Mouse (Mus musculus) ovary, postnatal 36 days (tissue): ENCODE measurements around the gene Tbc1d8.

Experiments used
- DNase-seq: peaks from one replicate; pipeline ENCODE4 v3.0.0; 2022; ENCODE audit warnings: low spot score, mixed read lengths

The Tbc1d8 gene

DNA sequence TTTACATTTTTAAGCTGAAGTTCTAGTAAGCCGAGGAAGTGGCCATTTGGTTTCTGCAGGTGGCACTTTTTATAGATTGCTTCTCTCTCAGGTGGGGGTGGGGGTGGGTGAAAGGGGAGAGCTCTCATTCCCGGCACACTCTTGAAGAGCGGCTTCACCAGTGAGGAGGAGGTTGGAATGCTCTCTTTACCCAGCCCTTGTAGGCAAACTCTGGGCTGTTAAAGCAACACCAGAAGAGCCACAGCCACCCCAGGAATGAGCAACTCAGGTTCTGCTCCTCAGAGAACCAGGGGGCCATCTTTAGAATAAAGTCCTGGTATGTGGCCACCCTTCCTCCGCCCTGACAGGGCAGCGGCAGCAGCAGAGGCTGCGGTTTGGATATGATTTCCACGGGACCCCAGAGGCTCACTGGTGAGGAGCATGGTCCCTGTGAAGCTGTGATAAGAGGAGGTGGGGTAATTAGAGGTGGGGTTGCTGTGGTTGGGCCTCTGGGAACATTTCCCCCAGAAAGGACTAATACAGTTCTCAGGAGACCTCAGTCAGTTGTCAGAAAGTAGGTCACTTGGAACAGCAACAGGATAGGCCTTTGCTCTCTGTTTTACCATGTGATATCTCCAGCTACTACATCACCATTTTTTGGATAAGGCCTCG lies 85.2 kb downstream of the Tbc1d8 start:
- no peak for DNase-seq

DNA sequence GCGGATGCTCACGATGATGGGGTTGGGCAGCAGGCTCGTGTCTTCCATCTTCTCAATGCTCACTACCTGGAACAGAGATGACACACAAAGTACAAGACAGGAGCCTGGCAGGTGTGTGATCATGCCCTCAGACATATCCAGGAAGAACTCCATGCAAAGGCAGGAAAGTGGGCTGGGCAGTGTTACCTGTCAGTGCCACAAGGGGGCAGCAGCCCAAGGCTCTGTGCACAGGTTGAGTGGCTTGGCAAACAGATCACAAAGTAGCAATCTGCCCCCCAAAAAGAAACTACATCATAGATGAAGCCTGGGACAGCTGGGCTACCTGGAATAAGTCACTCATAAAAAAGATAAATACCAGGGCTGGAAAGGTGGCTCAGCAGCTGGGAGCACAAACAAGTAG lies 86.4 kb downstream of the Tbc1d8 start:
- DNase-seq = peak; percentile 78

DNA sequence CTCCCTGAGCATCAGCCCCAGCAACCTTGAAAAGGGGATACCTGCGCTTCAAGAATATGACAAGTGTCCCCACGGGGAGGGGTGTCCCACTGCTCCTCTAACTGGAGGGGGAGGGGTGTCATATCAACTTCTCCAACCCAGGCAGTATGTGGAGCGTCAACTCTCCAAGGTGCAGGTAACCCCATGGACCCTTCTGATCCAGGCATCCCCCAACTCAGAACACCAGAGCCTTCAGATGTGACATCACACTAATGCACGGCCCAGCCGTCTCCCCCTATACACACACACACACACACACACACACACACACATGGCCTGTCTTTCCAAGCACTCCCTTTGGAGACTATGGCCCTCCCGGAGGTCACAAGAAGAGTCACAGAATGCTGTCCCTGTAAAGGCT lies 86.9 kb downstream of the Tbc1d8 start:
- DNase-seq = no peak

DNA sequence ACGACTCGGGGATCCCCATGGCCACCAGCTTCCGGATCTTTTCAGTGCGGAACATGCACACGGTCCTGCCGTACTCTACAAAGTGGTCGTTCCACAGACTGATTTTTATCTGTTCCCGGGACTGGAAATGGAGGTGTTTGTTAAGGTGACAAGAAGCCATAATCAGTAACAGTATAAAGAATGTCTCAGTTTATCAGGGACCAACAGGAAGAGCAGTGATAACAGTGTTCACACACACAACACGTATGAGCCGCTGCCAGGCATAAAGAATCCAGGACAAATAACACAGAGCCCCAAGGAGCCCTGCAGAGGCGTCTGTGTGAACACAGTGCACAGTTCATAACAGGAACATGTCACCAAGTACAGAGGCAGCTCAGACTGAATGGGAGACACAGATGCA lies 89.2 kb downstream of the Tbc1d8 start:
- no peak for DNase-seq

DNA sequence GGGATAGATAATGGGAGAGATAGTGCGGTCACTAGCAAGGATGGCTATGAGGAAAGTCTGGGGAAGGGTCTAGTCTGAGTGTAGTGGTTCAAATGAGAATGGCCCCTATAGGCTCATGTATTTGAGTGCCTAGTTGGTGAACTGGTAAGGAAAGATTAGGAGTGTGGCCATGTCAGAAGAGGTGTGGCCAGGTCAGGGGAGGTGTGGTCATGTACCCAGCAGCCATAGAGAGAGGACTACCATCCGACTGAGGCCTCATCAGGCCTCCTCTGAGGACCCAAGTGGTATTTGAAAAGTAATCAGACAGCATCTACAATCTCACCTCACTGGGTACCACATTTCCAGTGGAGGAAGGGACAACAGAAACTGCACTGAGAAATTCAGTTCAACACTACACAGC lies 90.4 kb downstream of the Tbc1d8 start:
- DNase-seq = no peak

DNA sequence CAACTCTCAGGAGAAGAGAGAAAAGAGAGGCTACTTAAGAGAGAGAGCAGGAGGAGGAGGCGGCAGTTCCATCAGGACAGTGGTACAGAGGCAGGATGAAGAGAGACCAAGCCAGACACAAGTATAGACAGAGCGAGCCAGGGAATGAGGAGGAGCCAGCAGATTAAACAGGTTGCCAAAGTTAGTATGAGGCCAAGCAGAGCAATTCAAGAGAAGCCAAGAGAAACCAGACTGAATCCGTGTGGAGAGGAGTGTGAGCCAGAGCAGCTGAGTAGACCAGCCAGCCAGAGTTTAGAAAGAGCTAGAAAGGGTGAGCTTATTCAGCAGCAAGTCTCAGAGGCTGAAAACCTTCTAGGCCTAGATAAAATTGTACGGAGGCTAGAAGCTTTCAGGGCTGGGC lies 91.1 kb downstream of the Tbc1d8 start:
- DNase-seq = no peak

DNA sequence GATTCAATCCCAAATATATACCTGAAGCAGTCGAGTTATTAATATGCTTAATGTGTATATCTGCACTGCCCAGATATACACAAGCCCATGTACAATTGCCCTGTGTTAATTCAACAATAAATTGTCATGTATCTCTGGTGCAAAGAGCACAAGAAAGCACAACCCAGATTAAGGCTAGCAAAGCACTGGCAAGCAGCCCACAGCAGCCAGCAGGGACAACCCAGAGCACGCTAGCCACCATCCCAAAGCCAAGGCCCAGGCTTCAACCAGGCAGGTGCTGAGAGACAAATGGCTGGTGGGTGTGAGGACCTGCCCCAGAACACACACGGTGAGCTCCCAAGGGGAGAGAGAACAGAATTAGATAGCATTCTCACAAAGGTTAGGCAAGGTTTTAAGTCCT lies 92.1 kb downstream of the Tbc1d8 start:
- DNase-seq = no peak

DNA sequence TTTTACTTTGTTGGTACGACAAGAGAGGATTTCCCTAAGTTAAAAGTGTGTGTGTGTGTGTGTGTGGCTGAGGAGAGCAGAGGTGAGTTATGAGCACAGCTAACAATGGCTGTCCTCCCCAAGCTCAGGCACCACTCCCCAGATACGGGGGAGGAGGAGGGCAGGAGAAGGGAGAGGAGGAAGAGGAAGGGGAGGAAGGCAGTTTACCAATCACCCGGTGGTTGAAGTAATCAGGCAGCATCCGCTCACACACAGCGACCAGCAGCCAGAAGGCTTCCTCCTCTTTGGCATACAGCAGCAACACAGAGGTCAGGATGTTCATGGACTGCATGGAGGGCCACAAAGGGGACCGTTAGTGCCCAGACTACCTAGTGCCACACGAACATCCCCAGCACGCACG lies 93.6 kb downstream of the Tbc1d8 start:
- DNase-seq = no peak

DNA sequence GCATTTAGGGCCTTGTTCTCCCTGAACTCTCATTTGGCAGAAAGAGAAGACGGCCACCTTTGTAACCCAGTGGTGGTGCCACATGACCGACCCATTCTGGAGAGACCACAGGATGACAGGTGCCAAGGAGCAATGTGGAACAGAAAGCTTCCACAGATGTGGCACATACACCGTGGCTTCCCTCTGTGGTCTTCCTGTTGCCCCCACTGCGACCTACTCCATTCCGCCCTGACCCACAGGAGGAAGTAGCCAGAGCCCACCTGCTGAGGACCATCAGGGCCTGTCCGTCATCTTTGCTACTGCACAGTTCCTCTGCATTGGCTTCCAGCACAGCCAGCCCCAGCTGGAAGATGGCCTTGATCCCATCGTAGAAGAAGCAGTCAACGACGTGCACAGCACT lies 97.5 kb downstream of the Tbc1d8 start:
- DNase-seq = no peak

DNA sequence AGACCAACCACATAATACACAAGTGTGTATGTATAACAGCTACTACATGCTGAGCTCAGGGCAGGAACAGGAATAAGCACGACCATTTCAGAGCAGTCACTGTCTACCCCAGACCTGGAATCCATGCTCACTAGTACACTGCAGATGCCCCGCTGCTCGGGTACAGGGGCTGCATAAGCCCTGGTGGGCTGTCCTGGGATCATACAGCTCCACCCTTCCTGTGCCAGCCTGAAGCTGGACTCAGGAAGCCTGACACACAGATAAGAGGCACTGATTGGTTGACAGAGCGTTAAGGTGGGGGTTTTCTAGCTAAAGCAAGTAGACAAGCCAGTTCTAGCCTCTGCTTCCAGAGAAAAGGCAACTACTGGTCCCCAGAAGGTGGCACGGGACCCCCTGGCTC lies 99.5 kb downstream of the Tbc1d8 start:
- DNase-seq = no peak

DNA sequence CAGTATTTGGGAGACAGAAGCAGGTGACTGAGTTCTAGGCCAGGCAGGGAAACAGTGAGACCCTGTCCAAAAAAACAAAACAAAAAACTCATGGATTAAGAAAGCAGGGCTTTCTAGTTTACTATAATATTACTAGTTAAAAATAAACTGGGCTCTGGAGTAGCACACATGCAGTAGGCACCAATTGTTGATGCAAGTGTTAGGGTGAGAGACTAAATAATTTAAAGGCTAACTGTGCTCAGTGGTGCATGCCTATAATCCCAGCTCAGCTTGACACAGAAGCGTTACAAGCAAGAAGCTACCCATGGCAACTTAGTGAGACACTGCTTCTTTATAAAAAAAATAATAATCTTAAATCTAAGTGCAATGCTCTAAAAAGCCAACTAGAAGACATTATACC lies 100.0 kb downstream of the Tbc1d8 start:
- DNase-seq = no peak

DNA sequence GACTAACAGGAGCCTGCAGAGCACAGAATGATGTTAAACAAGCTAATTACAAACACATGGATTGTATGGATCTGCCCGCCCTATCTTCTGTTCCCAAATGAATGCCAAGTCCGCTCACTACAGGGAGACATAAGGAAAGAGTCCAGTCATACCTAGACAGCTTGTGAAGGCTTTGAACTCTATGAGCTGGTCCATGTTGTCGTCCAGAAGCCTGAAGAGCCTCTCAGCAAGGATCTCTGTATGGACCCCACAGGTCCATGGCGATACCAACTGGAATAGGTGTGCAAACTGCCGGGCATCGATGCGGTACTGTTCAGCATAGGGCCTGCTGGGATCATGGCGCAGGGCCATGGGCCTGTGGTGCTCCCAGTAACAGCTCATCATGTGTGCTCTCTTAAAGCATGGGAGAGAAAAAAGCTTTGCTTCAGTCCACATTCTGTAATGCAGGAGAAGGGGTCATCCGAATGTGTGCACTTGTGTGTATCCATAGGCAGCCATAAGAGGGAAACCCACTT lies 101.8 kb downstream of the Tbc1d8 start:
- no peak for DNase-seq

DNA sequence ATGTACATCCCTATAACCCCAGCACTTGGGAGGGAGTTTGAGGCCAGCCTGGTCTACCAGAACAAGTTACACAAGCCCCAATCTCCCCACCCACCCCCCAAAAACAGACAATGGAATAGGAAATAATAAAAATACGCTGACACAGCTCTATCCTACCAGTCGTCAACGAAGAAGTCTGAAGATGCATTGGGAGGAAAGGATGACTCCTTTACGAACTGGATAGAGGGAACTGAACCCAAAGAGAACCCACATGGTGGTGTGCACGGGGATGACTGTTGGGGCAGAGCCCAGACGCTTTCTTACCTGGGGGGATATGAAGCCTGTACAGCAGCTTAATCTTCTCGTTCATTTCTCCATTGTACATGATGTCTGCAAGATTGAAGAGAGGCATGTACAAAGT lies 102.4 kb downstream of the Tbc1d8 start:
- DNase-seq = no peak

DNA sequence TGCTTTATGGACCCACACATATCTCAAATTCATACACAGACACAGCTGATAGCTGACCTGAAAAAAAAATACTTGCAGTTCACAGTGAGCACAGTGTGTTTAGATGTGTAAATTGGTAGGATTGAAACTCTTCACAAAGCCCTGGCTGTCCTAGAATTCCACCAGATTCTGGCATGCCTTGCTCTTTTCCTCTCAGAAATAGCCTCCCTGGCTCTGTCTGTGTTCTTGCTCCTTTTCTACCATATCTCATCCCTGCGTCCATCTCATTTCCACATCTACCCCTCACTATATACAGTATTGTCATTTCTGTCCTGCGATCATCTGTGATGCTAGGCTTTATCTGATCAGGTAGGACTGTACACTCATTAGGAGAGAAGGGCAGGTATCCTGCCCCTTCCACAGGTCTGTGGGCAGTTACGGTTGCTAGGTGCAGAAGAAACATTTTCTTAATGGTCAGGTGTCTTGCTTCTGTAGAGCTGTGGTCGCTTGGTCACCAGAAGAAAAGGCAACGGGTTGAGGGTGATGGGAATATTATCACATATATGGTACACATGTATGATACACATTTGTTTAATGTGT lies 104.2 kb downstream of the Tbc1d8 start:
- DNase-seq = no peak

DNA sequence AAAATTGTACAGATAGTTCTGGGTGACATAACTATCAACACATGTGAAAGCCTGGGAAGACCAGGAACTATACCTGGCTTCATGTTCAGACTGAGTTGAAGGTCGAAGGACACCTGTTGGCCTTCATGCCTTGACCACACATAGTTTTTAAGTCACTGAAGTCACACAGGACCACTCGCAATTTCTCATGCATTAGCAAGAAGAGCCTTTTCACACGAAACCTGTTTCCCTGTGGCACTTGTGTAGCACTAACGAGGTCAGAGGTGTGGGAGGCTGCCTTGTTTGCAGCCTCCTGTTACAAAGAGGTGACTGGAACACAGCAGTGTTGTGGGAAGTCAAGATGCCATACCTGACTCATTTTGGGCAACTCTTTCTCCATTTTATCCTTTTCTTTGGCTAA lies 105.2 kb downstream of the Tbc1d8 start:
- DNase-seq = no peak

DNA sequence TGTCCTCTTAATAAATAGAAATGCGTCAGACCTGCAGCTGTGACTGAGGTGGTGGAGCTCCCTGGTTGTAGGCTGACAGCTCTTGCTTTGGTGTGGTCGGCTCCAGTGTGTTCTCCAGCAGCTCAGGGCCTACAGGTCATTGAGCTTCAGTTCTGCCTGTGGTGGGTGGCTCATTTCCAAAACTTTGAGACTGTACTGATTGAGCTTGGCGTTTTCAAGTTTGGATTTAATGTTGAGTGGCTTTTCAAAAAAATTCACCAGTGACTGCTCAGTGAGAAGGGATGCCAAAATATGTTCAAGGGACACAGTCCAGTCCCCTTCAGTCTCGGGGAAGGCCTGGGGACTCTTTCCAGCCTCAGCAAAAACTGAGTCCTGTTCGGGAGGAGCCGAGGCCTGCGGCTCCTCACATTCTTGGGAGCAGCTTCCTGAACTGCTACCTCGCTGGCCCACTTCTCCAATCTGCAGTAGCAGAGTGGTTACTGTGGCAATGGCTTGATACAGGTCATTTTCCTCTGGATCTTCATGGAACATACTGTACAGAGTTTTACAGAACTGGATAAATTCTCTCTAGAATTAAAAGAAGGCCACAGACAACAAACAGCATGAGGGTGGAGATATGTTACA lies 106.2 kb downstream of the Tbc1d8 start:
- DNase-seq = no peak

DNA sequence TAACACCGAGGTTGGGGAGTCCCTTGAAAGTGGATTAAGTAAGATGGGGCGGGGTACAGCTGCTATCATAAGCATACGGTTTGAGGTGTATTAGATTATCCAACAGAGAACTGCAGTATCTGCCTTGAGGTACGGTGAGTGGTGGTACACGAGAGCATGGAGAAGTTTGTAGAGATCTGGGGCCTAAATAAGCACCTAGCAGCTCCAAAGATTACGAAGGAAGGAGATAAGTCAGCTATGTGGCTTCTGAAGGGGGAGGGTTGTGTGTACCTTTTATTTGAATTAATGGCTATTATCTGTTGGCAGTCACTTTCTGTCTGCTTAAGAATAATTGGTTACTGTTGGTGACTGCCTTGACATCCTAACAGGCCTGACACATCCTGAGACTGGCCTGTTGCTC lies 108.1 kb downstream of the Tbc1d8 start:
- DNase-seq = no peak

DNA sequence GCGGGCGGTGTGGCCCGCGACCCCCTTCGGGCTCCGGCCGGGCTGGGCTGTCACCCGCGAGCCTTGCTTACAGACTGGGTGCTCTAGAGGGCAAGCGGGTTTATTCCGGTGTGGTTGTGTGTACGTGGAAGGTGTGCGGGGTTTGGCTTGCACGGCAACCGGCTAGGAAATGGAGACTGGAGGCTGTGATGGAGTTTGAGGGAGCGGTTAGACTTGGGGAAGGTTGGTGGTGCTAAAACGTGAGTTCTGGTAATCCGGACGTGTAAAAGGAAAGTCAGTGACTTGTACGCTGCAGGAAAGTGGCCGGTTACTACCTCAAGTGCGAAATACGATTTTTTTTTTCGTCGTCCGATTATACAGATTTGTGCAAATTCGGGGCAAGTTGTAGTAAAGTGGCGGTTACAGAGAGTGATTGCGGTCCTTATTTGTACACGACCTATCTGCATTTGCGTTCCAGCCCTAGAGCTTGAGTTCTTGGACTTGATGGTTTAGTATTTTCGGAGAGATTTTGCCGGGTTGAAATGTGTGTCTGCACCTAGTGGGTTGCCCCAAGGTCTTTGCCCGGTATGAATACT lies 110.2 kb downstream of the Tbc1d8 start:
- DNase-seq = no peak

DNA sequence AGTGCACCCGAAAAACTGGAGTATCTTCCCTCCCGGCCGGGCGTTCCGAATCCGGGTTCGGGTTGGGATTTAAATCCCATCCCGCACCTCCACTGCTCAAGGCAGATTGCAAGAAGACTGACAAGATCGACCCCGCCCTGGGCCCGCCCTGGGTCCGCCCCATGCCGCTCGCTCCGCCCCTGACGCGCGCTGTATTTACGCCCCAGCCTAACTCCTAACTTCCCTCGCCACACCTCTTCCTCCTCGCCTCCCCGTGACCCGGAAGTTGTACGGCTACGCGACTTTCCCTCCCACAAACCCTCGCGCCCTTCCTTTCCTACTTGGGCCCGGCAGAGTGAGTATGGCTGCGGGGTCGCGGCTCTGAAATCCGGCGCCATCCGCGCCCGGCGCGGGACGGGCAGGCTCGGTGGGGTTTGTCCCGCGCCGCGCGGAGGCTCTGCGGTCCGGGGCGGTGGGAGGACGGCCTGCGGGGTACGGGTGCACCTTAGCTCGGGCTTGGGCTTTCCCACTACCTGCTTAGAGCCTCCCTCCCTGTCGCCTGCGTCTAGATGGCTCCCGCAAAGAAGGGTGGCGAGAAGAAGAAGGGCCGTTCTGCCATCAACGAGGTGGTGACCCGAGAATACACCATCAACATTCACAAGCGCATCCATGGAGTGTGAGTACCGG lies 110.8 kb downstream of the Tbc1d8 start, which contains the start of gene Rpl31:
Gene Rpl31 (plus strand): TSS at position 242 of the 666 bp plus-strand sequence.
- peak; percentile 98 for DNase-seq

DNA sequence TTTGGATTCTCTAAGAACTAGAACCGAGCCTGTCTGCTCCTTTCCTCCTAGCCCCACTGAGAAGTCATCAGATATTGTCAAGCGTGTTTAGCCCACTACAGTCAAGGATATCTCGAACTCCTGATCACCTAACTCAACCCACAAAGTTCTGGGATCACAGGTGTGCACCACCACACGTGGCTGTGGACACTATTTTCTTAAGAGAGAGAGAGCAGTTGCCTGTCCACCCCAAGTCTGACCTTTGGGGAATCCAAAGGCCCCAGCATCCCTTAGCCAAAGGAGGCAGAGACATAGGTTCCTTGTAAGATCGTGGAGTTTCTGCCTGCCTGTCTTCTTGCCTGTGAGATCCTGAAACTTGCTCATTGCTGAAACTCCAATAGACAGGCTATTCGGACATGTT lies 111.5 kb downstream of the Tbc1d8 start:
- DNase-seq = no peak

DNA sequence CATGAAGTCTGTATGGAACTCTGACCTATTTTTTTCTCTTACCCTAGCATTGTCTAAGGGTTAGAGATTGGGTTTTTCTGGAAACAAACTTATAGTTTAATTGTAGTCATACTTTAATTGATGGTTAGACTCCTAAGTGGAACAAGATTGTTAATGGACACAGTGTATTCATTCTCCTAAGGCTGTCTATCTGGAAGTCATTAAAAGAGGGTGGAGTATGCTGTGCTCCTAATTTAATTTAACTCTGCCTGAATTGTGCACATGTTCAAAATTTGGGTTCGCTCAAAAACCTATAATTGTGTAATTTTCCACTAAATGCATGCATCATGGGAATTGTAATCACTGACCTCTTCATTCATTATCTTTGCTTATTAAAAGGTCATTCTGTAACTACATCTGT lies 113.0 kb downstream of the Tbc1d8 start:
- DNase-seq = no peak

DNA sequence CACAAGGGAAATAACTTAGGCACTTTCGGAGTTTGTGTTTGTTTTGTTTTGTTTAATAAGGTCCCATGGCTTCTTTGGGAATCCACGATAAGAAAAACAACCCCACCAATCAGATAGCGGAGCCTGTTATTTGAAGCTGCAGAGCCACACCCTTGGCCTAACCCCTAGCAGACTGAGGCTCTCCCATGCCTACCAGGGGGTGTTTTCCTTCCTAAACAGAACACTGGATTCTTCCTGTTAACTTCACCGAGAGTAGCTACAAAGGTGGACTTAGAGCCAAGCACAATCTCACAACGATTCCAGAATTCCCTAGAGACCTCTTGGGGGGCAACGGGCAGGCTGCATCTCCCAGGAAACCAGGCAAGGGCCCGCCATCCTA lies 116.1 kb downstream of the Tbc1d8 start:
- no peak for DNase-seq
